Mouse (Mus musculus): ENCODE measurements around the gene Meis2. TPM values are rescaled to one million over a fixed set of nuclear protein-coding genes. Genes with fewer than 3 reads are reported as not detected.

The Meis2 gene
- polyA plus RNA-seq, 1 experiment from 2014 or later: 1.6 TPM

- H3K4me3 ChIP-seq (ENCODE audit: low read depth, low read length): no peak overlapping the region
- no peaks in the 10 kb centered on the region for H3K4me1 ChIP-seq (ENCODE audit: control insufficient read depth, low read depth, low read length)
- no peaks in the 10 kb centered on the region for H3K9me3 ChIP-seq (replicated peaks; ENCODE audit: control insufficient read depth, low read length)
- no peak overlapping the region for H3K27ac ChIP-seq (ENCODE audit: low read length)
- ATAC-seq (ENCODE audit: low read depth): no peak
- no peak overlapping the region for H3K9ac ChIP-seq (ENCODE audit: low read depth, low read length)
- no peaks in the 10 kb centered on the region for H3K27me3 ChIP-seq (ENCODE audit: control insufficient read depth, insufficient read depth, low read depth, low read length)
- H3K36me3 ChIP-seq (ENCODE audit: control insufficient read depth, insufficient read depth): no peaks in the 10 kb centered on the region
- H3K4me2 ChIP-seq (ENCODE audit: low read depth, low read length): no peak overlapping the region
- WGBS (ENCODE audit: insufficient replicate concordance): 55% methylated on average over 6 of the region's 6 CpGs
These were observed 251.9 kb downstream of the Meis2 start for GRCm38 (mm10) chr2:115813721-115814120.

GRCm38 (mm10) chr2:115813316-115813715 lies 252.3 kb downstream of the Meis2 start:
- Histone ChIP-seq H3K36me3 (ENCODE audit: control insufficient read depth, insufficient read depth) (no peaks in the 10 kb centered on the region), H3K27ac (ENCODE audit: low read length) (no peak overlapping the region), H3K9me3 (replicated peaks; ENCODE audit: control insufficient read depth, low read length) (no peaks in the 10 kb centered on the region), H3K27me3 (ENCODE audit: control insufficient read depth, insufficient read depth, low read depth, low read length) (no peaks in the 10 kb centered on the region), H3K4me3 (ENCODE audit: low read depth, low read length) (no peak overlapping the region), H3K9ac (ENCODE audit: low read depth, low read length) (no peak overlapping the region), H3K4me2 (ENCODE audit: low read depth, low read length) (no peak overlapping the region), H3K4me1 (ENCODE audit: control insufficient read depth, low read depth, low read length) (no peaks in the 10 kb centered on the region)
- WGBS (ENCODE audit: insufficient replicate concordance): 34% methylated on average over 11 of the region's 11 CpGs
- ATAC-seq (ENCODE audit: low read depth): no peak

All from liver, embryonic 16.5 days (tissue).